Mouse (Mus musculus) brain, embryonic 14.5 days (tissue): ENCODE results near the gene Gm21969.

Experiments used
- CTCF ChIP-seq: fragments of 200-500 bp; IDR thresholded peaks from 2 replicates; pipeline ENCODE4 v1.5.1; 2012; ENCODE audit warnings: inconsistent platforms, mild to moderate bottlenecking, moderate library complexity, borderline replicate concordance; ENCODE audit not compliant: insufficient read depth, insufficient read length; ENCODE audit errors: extremely low read depth
- POLR2A ChIP-seq: fragments of 200-500 bp; IDR thresholded peaks from 2 replicates; pipeline ENCODE4 v1.6.1; 2012; ENCODE audit warnings: mild to moderate bottlenecking, inconsistent platforms, borderline replicate concordance; ENCODE audit not compliant: poor library complexity, insufficient read depth, insufficient read length, severe bottlenecking; ENCODE audit errors: extremely low read depth

DNA sequence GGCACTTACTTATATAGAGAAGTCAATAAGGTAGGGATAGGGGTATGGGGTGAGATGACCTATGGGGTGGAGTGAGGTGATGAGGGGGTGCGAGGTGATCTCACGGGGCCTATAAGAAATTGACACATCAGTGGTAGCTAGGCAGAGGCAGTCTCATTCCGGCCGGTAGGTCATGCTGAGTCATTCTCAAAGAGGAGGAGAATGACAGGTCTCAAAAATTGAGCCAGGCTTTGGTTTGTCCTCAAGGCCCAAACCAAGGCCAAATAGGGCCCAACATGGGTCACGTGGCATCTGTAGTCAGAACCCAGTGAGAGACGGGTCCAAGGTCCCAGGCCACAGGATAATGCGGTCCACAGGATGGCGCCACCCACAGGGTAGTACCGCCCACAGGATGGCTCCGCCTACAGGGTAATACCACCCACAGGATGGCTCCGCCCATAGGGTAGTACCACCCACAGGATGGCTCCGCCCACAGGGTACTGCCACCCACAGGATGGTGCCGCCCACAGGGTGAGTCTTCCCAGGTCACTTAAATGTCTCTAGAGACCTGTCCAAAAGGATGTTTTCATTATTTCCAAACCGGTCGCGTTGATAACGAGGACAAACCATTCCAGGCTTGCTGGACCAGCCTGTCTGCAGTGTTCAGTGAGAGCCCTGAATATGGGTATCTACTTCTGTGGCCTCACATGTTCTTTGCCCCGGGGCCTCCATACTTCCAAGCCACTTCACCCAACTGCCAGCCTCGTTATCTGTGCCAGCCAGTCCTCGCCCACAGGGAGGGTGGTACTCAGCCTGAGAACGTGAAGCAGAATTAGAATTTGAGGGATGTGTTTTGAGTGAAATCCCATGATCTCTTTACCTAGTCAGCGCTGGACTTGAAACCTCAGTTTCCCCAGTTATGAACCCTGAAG lies 81.0 kb downstream of the Gm21969 start:
- TF ChIP-seq CTCF (no peak), POLR2A (no peak)
